Mouse (Mus musculus): ENCODE measurements around the gene Mertk. TPM values are rescaled to one million over a fixed set of nuclear protein-coding genes. Genes with fewer than 3 reads are reported as not detected.

Mertk gene
- total and polyA plus RNA-seq, 3 experiments: 0.05 TPM; not detected in 2

DNA sequence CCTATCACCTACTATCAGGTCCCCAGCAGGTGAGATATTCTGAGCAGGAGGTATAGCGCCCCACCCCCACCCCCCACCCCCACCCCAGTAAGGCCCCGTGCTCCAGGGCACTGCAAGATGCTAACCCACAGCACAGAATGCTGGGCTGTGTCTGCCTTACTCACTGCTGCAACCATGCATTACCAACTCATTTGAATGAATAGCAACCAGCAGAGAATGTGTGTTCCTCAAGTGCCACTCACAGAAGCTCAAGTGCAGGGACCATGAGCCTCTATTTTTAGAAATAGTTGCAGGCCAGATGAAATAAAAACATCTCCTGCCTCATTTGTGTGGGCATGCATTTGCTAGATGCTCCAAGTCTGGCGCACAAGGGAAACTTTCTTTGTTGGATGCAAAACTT, 28.8 kb downstream of the Mertk start:
- Histone ChIP-seq H3K36me3 (replicated peaks in 1 of 2; ENCODE audit: control insufficient read depth in 1 of 2, insufficient read depth in 1 of 2, low read length in 1 of 2) (no peaks in the 10 kb centered on the region), H3K9ac (ENCODE audit: insufficient read depth, low read depth) (no peak overlapping the region), H3K4me2 (ENCODE audit: insufficient read depth, low read depth, poor library complexity, severe bottlenecking) (no peak overlapping the region), H3K9me3 (replicated peaks; ENCODE audit: low read length) (no peaks in the 10 kb centered on the region), H3K4me3 (replicated peaks in 1 of 3; ENCODE audit: low read depth in 2 of 3, low read length in 2 of 3, poor library complexity in 1 of 3) (no peak overlapping the region), H3K27ac (ENCODE audit: insufficient read depth, low read depth) (no peak overlapping the region), H3K79me2 (replicated peaks; ENCODE audit: control insufficient read depth, extremely low read depth, insufficient read depth, poor library complexity, severe bottlenecking) (no peaks in the 10 kb centered on the region), H3K4me1 (ENCODE audit: control insufficient read depth in 1 of 2, insufficient read depth in 2 of 2) (peaks cover 0 to 8% of the 10 kb centered on the region in 2 experiments; a peak in 2 of 4 replicates), H3K27me3 (replicated peaks) (no peaks in the 10 kb centered on the region)
- DNase-seq (ENCODE audit: extremely low read depth): peak; percentile 2
- TF ChIP-seq SMC3 (IDR thresholded peaks at IDR 0.05; ENCODE audit: low read depth, low read length) (no peak), HCFC1 (IDR thresholded peaks at IDR 0.05; ENCODE audit: low read depth, low read length) (no peak), MAFK (IDR thresholded peaks at IDR 0.05; ENCODE audit: insufficient replicate concordance, low read length) (no peak), MAZ (IDR thresholded peaks at IDR 0.05; ENCODE audit: low read depth, low read length) (no peak), SIN3A (IDR thresholded peaks at IDR 0.05; ENCODE audit: low read length) (no peak), POLR2AphosphoS2 (IDR thresholded peaks at IDR 0.05; ENCODE audit: low read depth, low read length) (no peak), TCF12 (IDR thresholded peaks at IDR 0.05; ENCODE audit: low read depth, low read length) (no peak), TBP (conservative IDR thresholded peaks at IDR 0.05; ENCODE audit: low read depth, low read length) (no peak), ZMIZ1 (IDR thresholded peaks at IDR 0.05; ENCODE audit: low read depth, low read length) (no peak), USF2 (conservative IDR thresholded peaks at IDR 0.05; ENCODE audit: low read depth, low read length) (no peak), POLR2A (IDR thresholded peaks at IDR 0.05; ENCODE audit: low read depth, low read length) (no peak), ZNF384 (IDR thresholded peaks at IDR 0.05; ENCODE audit: low read depth, low read length) (no peak), CHD1 (IDR thresholded peaks at IDR 0.05; ENCODE audit: low read depth, low read length) (no peak), USF1 (IDR thresholded peaks at IDR 0.05; ENCODE audit: low read depth, low read length) (no peak), NELFE (IDR thresholded peaks at IDR 0.05; ENCODE audit: low read depth, low read length) (no peak)
- in situ Hi-C loops (cut with MboI; ENCODE audit: low pct_ligation_motif_present, low pct_unique_long_range_greater_than_20kb, low sequenced_read_pairs) (no loop called here), dilution Hi-C loops (cut with MboI; ENCODE audit: extremely low pct_ligation_motif_present, extremely low pct_unique_long_range_greater_than_20kb, low sequenced_read_pairs) (no loop called here)

DNA sequence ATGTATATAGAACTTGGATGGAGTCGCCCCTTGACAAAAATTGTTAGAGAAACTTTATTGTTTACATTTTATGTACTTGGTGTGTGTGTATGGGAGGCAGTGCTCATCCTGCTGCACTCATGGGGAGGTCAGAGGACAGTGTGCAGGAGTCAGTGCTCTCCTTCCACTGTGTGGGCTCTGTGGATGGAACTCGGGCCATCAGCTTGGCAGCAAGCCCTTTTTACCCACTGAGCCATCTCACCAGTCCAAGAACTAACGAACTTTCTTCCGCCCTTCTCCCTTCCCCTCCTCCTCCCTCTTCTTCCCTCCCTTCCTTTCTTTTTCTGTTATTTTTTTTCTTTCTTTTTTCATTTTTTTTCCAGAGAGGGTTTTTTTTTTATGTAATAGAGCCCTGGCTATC, 29.3 kb downstream of the Mertk start:
- no peaks in the 10 kb centered on the region for H3K79me2 ChIP-seq (replicated peaks; ENCODE audit: control insufficient read depth, extremely low read depth, insufficient read depth, poor library complexity, severe bottlenecking)
- peaks cover 0 to 8% of the 10 kb centered on the region in 2 experiments; a peak in 2 of 4 replicates for H3K4me1 ChIP-seq (ENCODE audit: control insufficient read depth in 1 of 2, insufficient read depth in 2 of 2)
- H3K4me2 ChIP-seq (ENCODE audit: insufficient read depth, low read depth, poor library complexity, severe bottlenecking): no peak overlapping the region
- H3K36me3 ChIP-seq (replicated peaks in 1 of 2; ENCODE audit: control insufficient read depth in 1 of 2, insufficient read depth in 1 of 2, low read length in 1 of 2): no peaks in the 10 kb centered on the region
- H3K9me3 ChIP-seq (replicated peaks; ENCODE audit: low read length): no peaks in the 10 kb centered on the region
- in situ Hi-C loops (cut with MboI; ENCODE audit: low pct_ligation_motif_present, low pct_unique_long_range_greater_than_20kb, low sequenced_read_pairs) (no loop called here), dilution Hi-C loops (cut with MboI; ENCODE audit: extremely low pct_ligation_motif_present, extremely low pct_unique_long_range_greater_than_20kb, low sequenced_read_pairs) (no loop called here)
- TF ChIP-seq POLR2A (IDR thresholded peaks at IDR 0.05; ENCODE audit: low read depth, low read length) (no peak), EP300 (IDR thresholded peaks at IDR 0.05; ENCODE audit: low read length) (no peak), ZMIZ1 (IDR thresholded peaks at IDR 0.05; ENCODE audit: low read depth, low read length) (no peak), ELF1 (IDR thresholded peaks at IDR 0.05; ENCODE audit: low read depth, low read length) (no peak), ZC3H11A (IDR thresholded peaks at IDR 0.05; ENCODE audit: low read depth, low read length) (no peak), POLR2AphosphoS2 (IDR thresholded peaks at IDR 0.05; ENCODE audit: low read depth, low read length) (no peak), MAX (IDR thresholded peaks at IDR 0.05; ENCODE audit: low read length) (no peak), IRF4 (IDR thresholded peaks at IDR 0.05; ENCODE audit: low read depth, low read length) (no peak), E2F4 (IDR thresholded peaks at IDR 0.05; ENCODE audit: insufficient replicate concordance, low read depth, low read length) (no peak), HCFC1 (IDR thresholded peaks at IDR 0.05; ENCODE audit: low read depth, low read length) (no peak), CTCF (conservative IDR thresholded peaks at IDR 0.05 in 1 of 2, IDR thresholded peaks at IDR 0.05 in 1 of 2; ENCODE audit: low read depth in 2 of 2, low read length in 2 of 2) (no peak), PAX5 (IDR thresholded peaks at IDR 0.05; ENCODE audit: low read length) (no peak), GABPA (IDR thresholded peaks at IDR 0.05; ENCODE audit: insufficient replicate concordance, low read depth, low read length) (no peak), CHD2 (IDR thresholded peaks at IDR 0.05; ENCODE audit: low read length) (no peak), RCOR1 (conservative IDR thresholded peaks at IDR 0.05; ENCODE audit: low read depth, low read length) (no peak)
- H3K27ac ChIP-seq (ENCODE audit: insufficient read depth, low read depth): no peak overlapping the region
- H3K9ac ChIP-seq (ENCODE audit: insufficient read depth, low read depth): no peak overlapping the region
- H3K27me3 ChIP-seq (replicated peaks): no peaks in the 10 kb centered on the region
- DNase-seq (ENCODE audit: extremely low read depth): no peak
- H3K4me3 ChIP-seq (replicated peaks in 1 of 3; ENCODE audit: low read depth in 2 of 3, low read length in 2 of 3, poor library complexity in 1 of 3): no peak overlapping the region
